Mouse (Mus musculus): ENCODE measurements around the gene Kif27.

- TF ChIP-seq CTCF (IDR thresholded peaks at IDR 0.05; ENCODE audit: extremely low read depth, insufficient read depth, insufficient read length, insufficient replicate concordance) (no peak), POLR2A (IDR thresholded peaks at IDR 0.05; ENCODE audit: low read depth, low read length) (no peak)
Observed at GRCm38 (mm10) chr13:58309499-58309898, 49.4 kb downstream of the Kif27 start.
